Comparison of ENCODE assay signal across 16 mouse cellular contexts in genomic region chr11:116260259-116260658, GRCm38 (mm10). TPM values are rescaled to one million over a fixed set of nuclear protein-coding genes. Genes with fewer than 3 reads are reported as not detected.
A peak's percentile ranks its signal among the peaks of the same experiment; 100 is the strongest.
DNase-seq lines count a peak whose midpoint lies in the region; ATAC-seq and TF ChIP-seq lines count a peak whose summit lies in the region.
"Had no signal": no experiment of that assay in that cellular context is flagged by ENCODE, and none has a peak within 500 bp of the region (broad histone marks: within the 10 kb centered on the region; RNA-seq: fewer than 3 reads in every experiment).

No protein-coding gene starts in this region.

- peaks cover 83% of the 10 kb centered on the region for H3K36me3 ChIP-seq in intestine, postnatal 0 days (ENCODE audit: control insufficient read depth, insufficient read depth)

- no peaks in the 10 kb centered on the region for H3K9me3 ChIP-seq in intestine, postnatal 0 days (ENCODE audit: control insufficient read depth)
- H3K9me3 ChIP-seq: hindbrain, embryonic 13.5 days; midbrain, embryonic 15.5 days had no signal

- no peaks in the 10 kb centered on the region; the same call in 1 of the 2 replicates for H3K4me1 ChIP-seq in intestine, postnatal 0 days (replicated peaks; ENCODE audit: control insufficient read depth, insufficient read depth, low read length)
- H3K4me1 ChIP-seq: hindbrain, embryonic 13.5 days; midbrain, embryonic 15.5 days had no signal

- ATAC-seq in intestine, postnatal 0 days: no peak
- ATAC-seq: midbrain, embryonic 15.5 days had no signal

- peak overlapping the region; percentile 62; the same call in 1 of the 2 replicates for H3K27ac ChIP-seq in intestine, postnatal 0 days (ENCODE audit: low read depth, low read length)
- H3K27ac ChIP-seq: hindbrain, embryonic 13.5 days; midbrain, embryonic 15.5 days had no signal

- no peak overlapping the region for H3K4me3 ChIP-seq in intestine, postnatal 0 days (ENCODE audit: low read depth, low read length)
- H3K4me3 ChIP-seq: hindbrain, embryonic 13.5 days; midbrain, embryonic 15.5 days had no signal

- H3K9ac ChIP-seq in intestine, postnatal 0 days (ENCODE audit: low read depth, low read length): no peak overlapping the region
- H3K9ac ChIP-seq: hindbrain, embryonic 13.5 days; liver, postnatal 0 days; midbrain, embryonic 15.5 days had no signal

- no peak overlapping the region for H3K4me2 ChIP-seq in intestine, postnatal 0 days (replicated peaks; ENCODE audit: low read depth)
- H3K4me2 ChIP-seq: hindbrain, embryonic 13.5 days; midbrain, embryonic 15.5 days had no signal

- H3K27me3 ChIP-seq in intestine, postnatal 0 days (replicated peaks; ENCODE audit: control insufficient read depth, insufficient read depth, low read length): no peaks in the 10 kb centered on the region
- H3K27me3 ChIP-seq: hindbrain, embryonic 13.5 days; midbrain, embryonic 15.5 days had no signal

- 64% methylated on average over 7 of the region's 7 CpGs for WGBS in intestine, postnatal 0 days

- TF ChIP-seq CTCF in intestine, postnatal 0 days (IDR thresholded peaks at IDR 0.05; ENCODE audit: low read depth): no peak

- DNase-seq in urinary bladder, postnatal 25 days (ENCODE audit: low spot score): peak; percentile 58
- no peak for DNase-seq in urinary bladder, postnatal 10 days (ENCODE audit: low spot score)
- DNase-seq in lung, postnatal 25 days (ENCODE audit: low spot score): peak; percentile 84
- DNase-seq in gastrocnemius, adult 18-20 months (ENCODE audit: low spot score): no peak
- no peak for DNase-seq in left cerebral cortex, adult 8-10 months (ENCODE audit: low spot score in 2 of 2)
- DNase-seq in spleen, postnatal 4 days (ENCODE audit: low spot score in 2 of 2): no peak
- DNase-seq: cerebellum, adult 8-10 months; embryo, embryonic 11 days; gastrocnemius, postnatal 25 days; kidney, postnatal 10 days; left cerebral cortex, postnatal 4 days; liver, postnatal 0 days had no signal

RNA-seq across cellular contexts. Expression of gene Srp68, which starts 13.8 kb away (rescaled TPM):
- polyA plus RNA-seq in intestine, postnatal 0 days (2015; fragmentation: Nextera tagmentation; extraction: Ambion mirVana): 45.2 and 48.7 TPM in 2 replicates
- total RNA-seq in gastrocnemius, adult 18-20 months (2021): 10 to 100 TPM; 82.5 to 88.8 TPM
- 10 to 100 TPM; 66.5 to 72.8 (median 70.5) TPM for total RNA-seq in left cerebral cortex, adult 8-10 months (2022)

RNA-seq across cellular contexts. Expression of gene Galr2, which starts 20.5 kb away (rescaled TPM):
- 0.10 and 0.29 TPM in 2 replicates for polyA plus RNA-seq in intestine, postnatal 0 days (2015; fragmentation: Nextera tagmentation; extraction: Ambion mirVana)
- under 1 TPM in 1 of 2 experiments, not detected in 1; 0.19 TPM for total RNA-seq in gastrocnemius, adult 18-20 months (2021)
- not detected for total RNA-seq in left cerebral cortex, adult 8-10 months (2022)
- total RNA-seq: layer of hippocampus, postnatal 10 days had no signal
- polyA plus RNA-seq: liver, postnatal 0 days had no signal

RNA-seq across cellular contexts. Expression of gene Evpl, which starts 22.4 kb away (rescaled TPM):
- 1.2 and 1.3 TPM in 2 replicates for polyA plus RNA-seq in intestine, postnatal 0 days (2015; fragmentation: Nextera tagmentation; extraction: Ambion mirVana)
- under 1 TPM; 0.02 to 0.07 TPM for total RNA-seq in gastrocnemius, adult 18-20 months (2021)
- 1 to 10 TPM; 2.1 to 2.8 (median 2.5) TPM for total RNA-seq in left cerebral cortex, adult 8-10 months (2022)

RNA-seq across cellular contexts. Expression of gene Exoc7, which starts 46.8 kb away (rescaled TPM):
- 44.6 and 49.2 TPM in 2 replicates for polyA plus RNA-seq in intestine, postnatal 0 days (2015; fragmentation: Nextera tagmentation; extraction: Ambion mirVana)
- 10 to 100 TPM; 69.0 to 86.7 TPM for total RNA-seq in gastrocnemius, adult 18-20 months (2021)
- 100 to 1,000 TPM in 3 of 4 experiments, 10 to 100 TPM in 1; 99.6 to 115 (median 106) TPM for total RNA-seq in left cerebral cortex, adult 8-10 months (2022)

Comparison
In these comparisons a context has a peak if more than half of its experiments do, and no peak if none do; other contexts are left out.
1. DNase-seq: peak in urinary bladder, postnatal 25 days (single experiment) and lung, postnatal 25 days (single experiment); none in urinary bladder, postnatal 10 days (single experiment), gastrocnemius, adult 18-20 months (single experiment), left cerebral cortex, adult 8-10 months (0 of 2) and spleen, postnatal 4 days (0 of 2).